Mouse (Mus musculus) liver, embryonic 14.5 days (tissue): Measurements from ENCODE around the gene Gm10644. TPM values are rescaled to one million over a fixed set of nuclear protein-coding genes. Genes with fewer than 3 reads are reported as not detected.
"Not testable (repeated sequence)": the region's sequence is repeated elsewhere in the genome, so short reads cannot be mapped to it uniquely, and the experiment has no call there.

Experiments
- ATAC-seq: fragments of 200-750 bp; cut with Nextera tagmentation; 2 replicates; pipeline ENCODE4 v1.8.0; 2017; ENCODE audit warnings: moderate number of reproducible peaks, mild to moderate bottlenecking, moderate library complexity; ENCODE audit not compliant: insufficient read depth
- DNase-seq, 3 experiments: peaks; one replicate each; pipeline ENCODE4 v3.0.0-alpha.2; 2012 to 2013; ENCODE audit warnings: low read depth in 3 of 3, low spot score in 3 of 3
- H3K27ac ChIP-seq: fragments of 300-500 bp; sonication (generic); 2 replicates; pipeline ENCODE4 v1.5.1; 2014; ENCODE audit warnings: moderate library complexity, mild to moderate bottlenecking, control low read depth, inconsistent platforms
- H3K27me3 ChIP-seq: fragments of 300-500 bp; sonication (generic); 2 replicates; pipeline ENCODE4 v1.6.1; 2014; ENCODE audit warnings: mild to moderate bottlenecking, low read length, moderate library complexity; ENCODE audit not compliant: control insufficient read depth, insufficient read depth
- H3K36me3 ChIP-seq: fragments of 300-500 bp; sonication (generic); replicated peaks from 2 replicates; pipeline ENCODE4 v1.6.1; 2014; ENCODE audit warnings: low read depth; ENCODE audit not compliant: control insufficient read depth, insufficient read depth
- H3K4me1 ChIP-seq, 2 experiments: fragments of 200-500 bp in 1 of 2; fragments of 300-500 bp in 1 of 2; sonication (generic) in 1 of 2; replicated peaks; 2 replicates each; pipeline ENCODE4 v1.6.1; 2012 to 2014; ENCODE audit warnings: antibody characterized with exemption in 1 of 2, inconsistent platforms in 1 of 2, low read length in 1 of 2; ENCODE audit not compliant: control insufficient read depth in 2 of 2, insufficient read depth in 2 of 2
- H3K4me2 ChIP-seq: fragments of 300-500 bp; sonication (generic); 2 replicates; pipeline ENCODE4 v1.6.1; 2014; ENCODE audit warnings: low read depth, mild to moderate bottlenecking, control low read depth, moderate library complexity
- H3K4me3 ChIP-seq, 2 experiments: fragments of 200-500 bp in 1 of 2; fragments of 300-500 bp in 1 of 2; sonication (generic) in 1 of 2; 2 replicates each; pipeline ENCODE4 v1.5.1; 2012 to 2014; ENCODE audit warnings: low read depth in 2 of 2, low read length in 2 of 2, mild to moderate bottlenecking in 2 of 2, control low read depth in 1 of 2, inconsistent platforms in 1 of 2, moderate library complexity in 1 of 2; ENCODE audit not compliant: insufficient read depth in 1 of 2
- H3K9ac ChIP-seq: fragments of 300-500 bp; sonication (generic); replicated peaks from 2 replicates; pipeline ENCODE4 v1.6.1; 2014; ENCODE audit warnings: mild to moderate bottlenecking, control low read depth, moderate library complexity
- H3K9me3 ChIP-seq: fragments of 300-500 bp; sonication (generic); 2 replicates; pipeline ENCODE4 v1.6.1; 2016; ENCODE audit warnings: low read length, mixed read lengths; ENCODE audit not compliant: control insufficient read depth
- CTCF ChIP-seq: IDR thresholded peaks from 2 replicates; pipeline ENCODE4 v1.5.1; 2016; ENCODE audit warnings: antibody characterized with exemption, low read depth, control low read depth
- EP300 ChIP-seq: IDR thresholded peaks from 2 replicates; pipeline ENCODE4 v1.6.1; 2016; ENCODE audit warnings: antibody characterized with exemption, low read depth
- WGBS: fragments of 180-500 bp; shearing (Covaris S2); extraction: QIAGEN DNeasy Blood & Tissue Kit; methylation state at CpG from one replicate; pipeline ENCODE4 v1.1.7; 2014; ENCODE audit not compliant: insufficient replicate concordance; 5-methylcytosine and 5-hydroxymethylcytosine counted together
- polyA plus RNA-seq, 2 experiments: library from polyadenylated mRNA; depleted of rRNA in 1 of 2; stranded (reverse) in 1 of 2; unstranded in 1 of 2; fragments of >200 nt; fragmentation: Nextera tagmentation in 1 of 2; extraction: Ambion mirVana in 1 of 2; gene quantifications; 2 replicates each; pipeline versions ENCODE4 v1.2.1 to v1.2.3; 2012 to 2014

Gm10644 gene
- polyA plus RNA-seq, 2 experiments = 0.09 to 0.30 TPM

- Histone ChIP-seq H3K9ac (0 out of 2 replicates have a peak overlapping the region, but pooled peaks have one; percentile 27), H3K4me1 (peaks cover 16 to 26% of the 10 kb centered on the region in 2 experiments), H3K4me3 (no peak overlapping the region), H3K27ac (peak overlapping the region; percentile 4), H3K9me3 (no peaks in the 10 kb centered on the region), H3K36me3 (peaks cover 4% of the 10 kb centered on the region; the same call in 1 of the 2 replicates), H3K27me3 (no peaks in the 10 kb centered on the region), H3K4me2 (peak overlapping the region; percentile 31)
- ATAC-seq = peak; percentile 21
- TF ChIP-seq EP300 (peak; percentile 67), CTCF (no peak)
- 14% methylated on average over 2 of the region's 2 CpGs for WGBS
- peak in 1 of 3 experiments; percentile 60 for DNase-seq
These were observed 37.5 kb upstream of the Gm10644 start for GRCm38 (mm10) chr8:83992488-83992887.

DNA sequence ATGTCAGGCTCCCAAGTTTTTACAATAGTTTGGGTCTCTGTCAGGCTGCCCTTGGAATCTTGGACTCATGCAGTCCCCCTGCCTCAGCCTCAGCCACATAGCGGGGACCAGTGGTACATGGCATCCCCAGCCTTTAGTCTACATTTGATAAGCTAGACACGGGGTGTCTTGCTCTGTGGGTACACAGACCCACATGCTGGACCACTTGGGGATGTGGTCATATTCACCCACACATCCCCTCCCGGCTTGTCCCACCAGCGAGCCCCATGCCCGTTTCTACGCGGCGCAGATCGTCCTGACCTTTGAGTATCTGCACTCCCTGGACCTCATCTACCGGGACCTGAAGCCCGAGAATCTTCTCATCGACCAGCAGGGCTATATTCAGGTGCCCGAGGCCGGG lies 35.2 kb upstream of the Gm10644 start:
- peaks cover 12% of the 10 kb centered on the region for H3K36me3 ChIP-seq

DNA sequence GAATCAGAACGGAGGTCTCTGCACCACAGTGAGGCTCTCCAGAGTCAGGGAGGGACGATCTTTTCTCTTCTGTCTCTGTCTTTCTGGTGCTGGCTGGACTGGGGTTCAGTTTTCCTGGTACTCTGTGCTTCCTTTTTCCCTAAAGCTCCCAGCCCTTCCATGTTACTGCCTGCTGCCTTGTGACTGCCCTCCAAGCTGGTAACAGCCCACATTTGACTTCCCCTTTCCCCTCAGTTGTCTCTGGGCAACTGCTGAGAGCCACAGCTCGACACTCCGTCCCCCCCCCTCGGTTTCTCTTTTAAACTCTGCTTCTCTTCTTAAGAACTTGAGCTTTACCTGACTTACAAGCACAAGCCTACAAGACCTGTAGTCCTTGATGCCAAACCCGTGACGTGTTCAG lies 34.2 kb upstream of the Gm10644 start:
- Histone ChIP-seq H3K4me2 (no peak overlapping the region), H3K27ac (no peak overlapping the region), H3K4me1 (peaks cover 16 to 24% of the 10 kb centered on the region in 2 experiments), H3K36me3 (peaks cover 12% of the 10 kb centered on the region), H3K9me3 (no peaks in the 10 kb centered on the region), H3K9ac (no peak overlapping the region), H3K4me3 (no peak overlapping the region), H3K27me3 (no peaks in the 10 kb centered on the region)
- no peak for DNase-seq
- no peak for TF ChIP-seq CTCF
- TF ChIP-seq EP300 = no peak
- 45% methylated on average over 7 of the region's 7 CpGs for whole genome bisulfite sequencing
- ATAC-seq = no peak

More for the DNA sequence above, 35.2 kb upstream of the Gm10644 start:
- Histone ChIP-seq H3K4me1 (peaks cover 16 to 26% of the 10 kb centered on the region in 2 experiments), H3K4me3 (no peak overlapping the region), H3K9me3 (no peaks in the 10 kb centered on the region), H3K9ac (no peak overlapping the region), H3K4me2 (no peak overlapping the region), H3K27me3 (no peaks in the 10 kb centered on the region), H3K27ac (no peak overlapping the region)
- WGBS = 86% methylated on average over 14 of the region's 14 CpGs
- TF ChIP-seq EP300 (no peak), CTCF (no peak)
- ATAC-seq (no peak), DNase-seq (no peak)

DNA sequence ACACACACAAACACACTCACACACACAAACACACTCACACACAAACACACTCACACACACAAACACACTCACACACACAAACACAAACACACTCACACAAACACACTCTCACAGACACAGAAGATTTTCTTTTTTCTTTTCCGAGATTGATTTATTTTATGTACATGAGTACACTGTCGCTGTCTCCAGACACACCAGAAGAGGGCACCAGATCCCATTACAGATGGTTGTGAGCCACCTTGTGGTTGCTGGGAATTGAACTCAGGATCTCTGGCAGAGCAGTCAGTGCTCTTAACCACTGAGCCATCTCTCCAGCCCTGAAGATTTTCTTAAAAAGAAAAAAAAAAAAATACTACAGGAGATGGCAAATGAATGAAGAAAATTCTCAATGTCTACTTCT lies 28.2 kb upstream of the Gm10644 start:
- H3K9ac ChIP-seq, ATAC-seq, H3K4me1 ChIP-seq, H3K27me3 ChIP-seq, H3K4me2 ChIP-seq, DNase-seq, H3K27ac ChIP-seq, H3K4me3 ChIP-seq, H3K9me3 ChIP-seq: not testable (repeated sequence)
- peaks cover 15% of the 10 kb centered on the region for H3K36me3 ChIP-seq
- 87% methylated on average over 2 of the region's 2 CpGs for WGBS
- peak; percentile 36; the same call in 1 of the 2 replicates for TF ChIP-seq CTCF

GRCm38 (mm10) chr8:83982449-83982848 lies 27.4 kb upstream of the Gm10644 start:
- H3K9ac ChIP-seq = no peak overlapping the region
- H3K4me2 ChIP-seq = no peak overlapping the region
- peaks cover 0 to 4% of the 10 kb centered on the region in 2 experiments; a peak in 1 of 4 replicates for H3K4me1 ChIP-seq
- WGBS = 48% methylated on average over 4 of the region's 4 CpGs
- TF ChIP-seq CTCF (no peak), EP300 (no peak)
- DNase-seq (no peak), ATAC-seq (peak; percentile 69; the same call in 1 of the 2 replicates)
- no peak overlapping the region for H3K4me3 ChIP-seq
- H3K9me3 ChIP-seq = no peaks in the 10 kb centered on the region
- H3K36me3 ChIP-seq = peaks cover 12% of the 10 kb centered on the region
- H3K27ac ChIP-seq = no peak overlapping the region
- no peaks in the 10 kb centered on the region for H3K27me3 ChIP-seq
